Mouse (Mus musculus): Measurements from ENCODE around the gene Slc2a3.

Slc2a3 gene

DNA sequence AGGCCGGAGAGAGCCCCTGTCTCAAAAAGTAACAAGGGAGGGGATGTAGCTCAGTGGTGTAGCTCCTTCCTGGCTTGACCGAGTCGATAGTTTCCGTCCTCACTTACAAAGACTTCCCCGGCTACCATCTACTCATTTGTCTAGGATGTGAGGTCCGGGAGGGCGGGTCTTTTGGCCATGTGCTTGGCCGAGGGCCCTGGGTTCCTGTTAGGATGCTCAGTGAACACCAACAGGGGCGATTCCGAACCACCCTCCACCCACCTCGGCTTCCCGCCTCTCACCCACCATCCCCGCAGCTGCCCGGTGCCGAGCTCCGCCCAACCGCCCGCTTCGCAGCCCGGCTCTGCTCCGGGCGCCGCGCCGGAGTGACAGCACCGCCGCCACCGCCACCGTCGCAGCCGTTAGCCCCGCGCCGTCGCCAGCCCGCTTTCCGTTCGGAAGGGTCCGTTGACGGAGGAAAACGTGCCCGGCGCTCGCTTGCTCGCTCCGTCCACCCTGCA, at the start of gene Slc2a3:
TSS of gene Slc2a3 (minus strand) at position 340 of the 500 bp plus-strand sequence.
- DNase-seq: peak; percentile 69 to 70

DNA sequence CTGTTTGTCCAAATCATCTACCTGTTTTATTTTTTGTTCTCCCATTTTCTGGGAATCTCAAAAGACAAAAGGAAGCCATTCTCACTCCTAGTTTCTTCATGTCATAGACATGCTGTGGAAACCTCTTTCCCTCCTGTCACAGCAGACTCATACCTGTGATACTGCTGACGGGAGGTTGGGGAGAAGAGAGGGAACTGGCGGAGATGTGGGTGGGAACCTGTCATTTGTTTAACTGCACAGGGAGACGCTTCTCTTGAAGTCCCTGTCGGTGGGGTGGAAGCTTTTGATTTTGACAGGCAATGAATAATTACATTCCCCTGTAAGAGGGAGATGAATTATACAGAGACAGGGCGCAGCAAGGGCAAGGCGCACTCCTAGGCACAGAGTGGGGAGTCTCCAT, 42.3 kb upstream of the Slc2a3 start:
- no peak for DNase-seq

DNA sequence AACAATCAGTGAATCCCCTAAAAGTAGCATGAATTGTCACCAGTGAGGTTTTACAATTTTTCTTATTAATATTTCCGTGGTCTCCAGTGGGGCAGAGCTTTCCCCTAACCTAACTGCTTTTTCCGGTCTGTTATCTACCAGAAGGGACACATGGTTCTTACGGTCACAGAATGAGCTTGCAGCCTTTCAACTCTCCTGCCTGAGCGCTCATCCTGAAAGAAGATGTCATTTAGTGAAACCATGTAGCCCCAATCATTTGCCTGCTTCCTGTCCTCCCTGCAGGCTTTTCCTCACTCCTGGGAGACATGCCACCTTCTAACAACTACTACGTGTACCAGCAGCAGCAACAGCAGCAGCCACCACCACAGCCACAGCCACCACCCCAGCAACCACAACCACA, 36.1 kb upstream of the Slc2a3 start:
- no peak for DNase-seq

DNA sequence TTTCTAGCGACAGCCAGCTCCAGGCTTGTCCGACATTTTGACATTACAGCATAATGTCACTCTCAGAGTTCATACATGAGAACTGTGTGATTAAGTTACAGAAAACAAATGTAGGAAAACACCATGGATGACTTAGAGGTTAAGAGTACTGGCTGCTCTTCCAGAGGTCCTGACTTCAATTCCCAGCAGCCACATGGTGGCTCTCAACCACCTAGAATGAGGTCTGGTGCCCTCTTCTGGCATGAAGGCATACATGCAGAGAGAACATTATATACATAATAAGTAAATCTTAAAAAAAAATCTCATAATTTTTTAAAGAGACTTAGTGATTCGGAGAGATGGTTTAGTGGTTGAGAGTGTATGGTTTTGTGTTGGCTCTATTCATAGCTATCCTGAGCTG, 35.5 kb upstream of the Slc2a3 start:
- no peak for DNase-seq

DNA sequence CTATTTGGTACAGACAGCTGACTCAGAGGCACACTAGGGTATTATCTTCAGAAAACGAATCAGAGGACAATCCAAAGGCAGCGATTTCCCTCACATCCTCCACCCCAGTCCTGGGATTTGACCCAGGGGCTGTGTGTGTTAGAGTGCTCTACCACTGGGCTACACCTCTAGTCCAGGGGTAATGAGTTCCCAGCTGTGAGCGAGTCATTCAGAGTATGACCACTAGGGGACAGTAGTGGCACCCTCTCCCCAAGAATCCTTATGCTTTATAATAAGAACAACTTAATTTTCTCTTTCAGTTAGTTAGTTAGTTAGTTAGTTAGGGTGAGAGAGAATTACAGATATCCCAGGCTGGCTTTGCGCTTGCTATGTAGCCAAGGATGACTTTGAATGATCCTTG, 32.9 kb upstream of the Slc2a3 start:
- DNase-seq: peak in 1 of 2 experiments; percentile 22

DNA sequence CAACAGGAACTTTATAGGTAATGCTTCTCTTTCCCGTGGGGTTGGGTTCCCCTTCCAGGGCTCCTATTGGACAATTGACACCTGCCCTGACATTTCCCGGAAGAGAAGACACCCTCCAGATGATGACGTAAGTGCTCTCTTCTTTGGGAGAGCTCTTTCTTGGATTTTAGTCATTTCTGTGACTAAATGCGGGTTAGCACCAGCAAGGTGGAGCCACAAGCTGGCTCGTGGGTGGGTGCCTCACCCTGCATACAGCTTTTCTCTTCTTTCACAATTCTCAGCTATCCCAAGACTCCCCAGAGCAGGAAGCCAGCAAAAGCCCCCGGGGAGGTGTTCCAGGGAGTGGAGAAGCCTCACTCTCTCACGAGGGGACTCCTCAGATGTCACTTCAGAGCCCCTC, 31.4 kb upstream of the Slc2a3 start:
- DNase-seq: no peak

DNA sequence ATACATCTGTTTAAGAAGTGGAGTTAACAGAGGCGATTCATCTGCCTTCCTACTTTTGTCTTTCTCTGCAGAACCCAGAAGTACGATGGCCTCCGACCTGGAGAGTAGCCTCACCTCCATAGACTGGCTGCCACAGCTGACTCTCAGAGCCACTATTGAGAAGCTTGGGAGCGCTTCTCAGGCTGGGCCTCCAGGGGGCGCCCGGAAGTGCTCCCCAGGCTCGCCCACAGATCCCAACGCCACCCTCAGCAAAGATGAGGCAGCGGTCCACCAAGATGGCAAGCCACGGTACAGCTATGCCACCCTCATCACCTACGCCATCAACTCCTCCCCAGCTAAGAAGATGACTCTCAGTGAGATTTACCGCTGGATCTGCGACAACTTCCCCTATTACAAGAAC, 26.6 kb upstream of the Slc2a3 start:
- DNase-seq: peak; percentile 32 to 39

DNA sequence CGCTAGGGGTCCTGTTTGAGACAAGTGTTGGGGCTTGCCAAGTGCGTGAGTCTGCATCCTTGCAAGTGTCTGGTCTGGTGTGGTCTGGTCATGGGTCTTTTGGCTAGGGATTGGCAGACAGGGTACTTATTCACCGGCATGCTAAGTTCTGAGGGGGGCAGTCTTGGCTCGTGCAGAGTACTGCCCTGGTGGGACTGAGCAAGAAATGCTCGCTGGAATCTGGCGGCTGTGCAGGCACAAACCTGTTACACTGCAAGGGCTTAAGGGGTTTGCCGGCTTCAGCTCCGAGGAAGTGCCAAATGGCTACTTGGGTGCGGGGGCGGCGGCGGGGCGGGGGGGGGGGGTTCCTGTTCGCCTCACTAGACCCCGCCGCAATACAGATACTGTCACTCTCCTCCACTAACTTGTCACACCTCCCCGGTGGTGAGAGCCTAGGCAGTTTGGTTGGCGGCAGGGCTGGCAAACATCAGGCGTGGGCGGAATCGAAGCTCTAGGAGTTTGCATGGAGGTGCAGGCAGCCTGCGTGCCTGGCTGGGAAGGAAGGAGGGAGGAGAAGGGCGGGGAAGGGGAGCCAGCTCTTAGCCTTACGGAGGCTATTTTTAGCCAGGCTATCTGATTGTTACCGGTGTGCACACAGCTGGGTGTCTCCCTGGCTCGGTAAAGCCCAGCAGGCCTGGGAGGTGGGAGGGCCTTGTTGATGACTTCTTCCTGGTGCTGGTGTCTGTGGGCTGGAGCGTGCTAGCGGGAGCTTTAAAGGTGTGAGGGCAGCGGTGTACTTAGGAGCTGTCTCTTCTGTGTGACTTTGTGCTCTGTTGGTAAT, 24.7 kb upstream of the Slc2a3 start:
- DNase-seq: peak; percentile 68 to 74

DNA sequence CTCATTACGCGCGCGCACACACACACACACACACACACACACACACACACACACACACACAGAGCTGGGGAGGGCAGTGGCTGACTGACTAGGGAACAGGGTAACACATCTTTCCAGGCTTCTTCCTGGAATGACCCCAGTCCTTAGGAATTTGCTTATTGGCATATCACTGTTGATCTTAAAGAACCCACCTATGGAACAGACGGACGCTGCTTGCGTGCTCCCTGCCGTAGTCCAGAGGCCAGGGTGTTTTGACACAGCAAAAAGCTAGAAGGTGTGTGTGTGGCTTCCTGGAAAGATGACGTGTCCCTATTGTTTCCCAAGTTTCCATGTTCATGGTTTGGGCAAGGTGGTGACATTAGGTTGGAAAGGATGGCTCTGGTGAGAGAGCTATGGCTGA, 23.7 kb upstream of the Slc2a3 start:
- no peak for DNase-seq

DNA sequence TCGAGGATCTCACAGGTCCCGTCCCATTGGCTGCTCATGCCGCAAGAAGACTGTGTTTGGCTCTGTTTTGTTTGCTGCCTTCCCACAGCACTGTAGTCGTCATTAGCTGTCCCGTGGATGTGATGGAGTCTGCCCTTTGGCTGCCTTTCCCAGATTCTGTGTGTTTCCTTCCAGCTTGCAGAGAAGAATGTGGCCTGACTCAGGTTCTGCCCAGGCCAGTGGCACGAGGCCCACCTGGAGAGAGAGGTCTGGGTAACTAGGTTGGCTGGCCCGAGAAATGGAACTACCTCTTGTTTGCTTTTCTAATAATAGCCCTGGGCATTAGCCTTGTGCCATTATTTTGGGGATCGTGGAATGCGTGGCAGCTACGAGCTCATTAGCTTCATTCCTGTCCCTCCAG, 22.6 kb upstream of the Slc2a3 start:
- DNase-seq: peak; percentile 44 to 54

DNA sequence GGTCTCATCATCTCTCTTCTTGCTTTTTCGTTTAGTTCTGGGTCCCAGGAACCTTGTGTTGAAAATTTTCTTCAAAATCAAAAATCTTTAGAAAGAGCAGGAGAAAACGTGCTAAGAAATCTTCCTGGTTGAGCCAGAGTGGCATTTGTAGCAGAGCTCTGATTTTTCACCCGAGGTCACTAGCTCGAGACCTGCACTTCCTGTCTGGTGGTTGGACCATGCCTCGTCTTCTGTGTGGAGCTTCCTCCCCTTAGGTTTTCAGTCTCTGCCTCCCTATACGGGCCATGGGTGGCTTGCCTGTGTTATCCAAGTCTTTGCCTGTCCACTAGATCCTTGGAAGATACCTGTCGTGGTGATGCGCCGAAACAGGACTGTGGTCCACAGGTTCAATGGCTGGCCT, 20.4 kb upstream of the Slc2a3 start:
- DNase-seq: no peak

DNA sequence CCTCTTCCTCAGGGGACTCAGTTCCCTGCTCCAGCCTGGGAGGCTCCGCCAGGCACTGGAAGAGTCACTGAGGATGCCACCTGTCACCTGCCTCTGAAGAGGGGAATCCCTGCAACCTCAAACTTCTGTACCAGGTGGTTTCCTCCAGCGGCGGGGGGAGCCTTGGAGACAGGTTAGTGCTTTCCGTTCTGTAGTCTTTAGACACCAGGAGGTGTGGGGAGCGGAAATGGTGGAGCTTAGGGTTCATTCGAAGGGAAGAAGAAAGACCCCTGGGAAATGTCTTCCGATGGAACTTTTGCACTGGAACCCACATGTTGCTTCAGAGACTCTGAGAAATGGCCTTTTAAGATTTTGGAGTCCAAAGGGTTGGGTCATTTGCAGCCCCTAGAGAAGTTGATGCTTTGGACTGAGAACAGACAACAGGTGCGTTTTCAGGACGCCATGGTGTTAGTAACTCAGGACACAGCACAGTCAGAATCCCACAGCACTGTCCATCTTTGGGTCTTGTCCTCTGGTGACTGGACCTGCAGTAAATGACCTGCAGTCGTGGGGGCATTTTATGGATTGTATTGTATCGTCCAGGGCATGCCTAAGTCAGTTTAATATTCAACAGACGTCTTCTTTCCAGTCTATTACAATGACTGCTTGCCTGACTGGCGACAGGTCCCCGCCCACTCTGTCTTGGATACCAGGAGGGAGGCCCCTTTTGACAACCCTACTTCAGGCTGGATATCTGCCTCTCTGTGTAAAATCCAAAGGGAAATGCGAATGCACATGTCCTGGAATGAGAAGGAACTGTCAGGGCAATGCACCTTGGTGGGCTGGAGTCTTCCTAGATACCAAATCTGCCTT, 19.6 kb upstream of the Slc2a3 start:
- DNase-seq: no peak

DNA sequence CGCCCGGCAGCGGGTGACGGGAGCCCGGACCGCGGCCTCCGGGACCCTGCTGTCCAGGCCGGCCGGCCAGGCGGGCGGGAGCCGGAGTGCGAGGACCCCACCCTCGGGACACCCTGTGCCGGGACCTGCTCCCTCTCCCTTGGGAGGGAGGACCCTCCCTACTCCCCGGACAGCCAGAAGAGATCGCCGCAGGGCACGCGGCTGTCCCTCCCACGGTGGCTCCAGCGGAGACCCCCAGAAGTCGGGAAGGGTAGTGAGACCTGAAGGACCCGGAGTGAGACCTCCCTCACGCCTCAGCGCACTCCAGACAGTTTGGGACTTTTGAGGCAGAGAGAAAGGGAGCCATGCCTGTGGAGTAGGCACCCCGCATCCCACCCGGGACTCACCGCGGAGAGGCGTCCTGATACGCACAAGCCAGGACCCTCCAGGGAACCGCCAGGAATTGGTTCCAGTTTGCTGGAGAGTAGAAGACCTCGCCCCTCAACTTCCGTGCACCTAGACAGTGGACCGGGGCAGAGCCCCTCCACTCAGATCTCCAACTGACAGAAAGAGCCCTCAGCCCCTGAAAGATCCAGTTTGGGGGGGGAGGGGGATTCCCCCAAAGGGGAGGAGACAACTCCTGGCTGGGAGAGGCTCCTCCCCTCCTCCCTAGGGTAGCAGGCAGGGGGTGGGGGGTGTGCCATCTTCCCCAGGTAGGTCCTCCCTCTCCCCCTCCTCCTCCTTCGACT, 18.8 kb upstream of the Slc2a3 start:
- peak; percentile 33 to 38 for DNase-seq

DNA sequence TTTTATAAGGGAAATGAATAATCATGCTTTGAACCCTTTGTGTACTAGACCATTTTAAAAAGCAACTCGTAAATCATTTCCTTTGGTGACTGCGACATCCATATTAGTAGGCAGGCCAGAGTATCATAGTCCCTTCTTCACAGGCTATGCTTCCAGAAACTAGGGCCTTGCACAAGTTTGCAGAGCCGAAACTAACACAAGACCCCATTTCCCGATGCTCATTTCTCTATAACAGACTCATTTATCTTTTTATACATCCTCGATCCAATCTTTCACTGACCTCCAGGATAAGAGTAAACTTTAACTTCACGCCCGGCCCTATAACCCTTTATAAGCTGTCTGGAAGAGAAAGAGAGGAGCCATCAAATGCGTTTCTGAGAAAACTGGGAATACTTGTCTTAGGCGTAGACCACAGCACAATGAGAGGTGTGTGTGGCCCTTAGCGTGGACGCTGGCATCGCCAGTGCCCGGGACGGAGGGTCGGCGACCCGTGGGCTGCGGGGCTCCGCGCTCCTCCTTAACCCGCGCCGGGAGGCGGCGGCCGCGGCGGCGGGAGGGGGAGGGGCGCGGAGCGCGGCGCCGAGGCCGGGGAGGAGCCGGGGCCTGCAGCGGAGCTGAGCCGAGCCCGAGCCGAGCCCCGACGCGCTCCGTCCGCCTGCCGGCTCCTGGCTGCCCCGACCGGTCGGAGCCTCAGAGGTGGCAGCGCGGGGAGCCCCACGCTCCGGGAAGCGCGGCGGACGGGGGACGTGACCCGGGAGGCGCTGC, 18.0 kb upstream of the Slc2a3 start, which contains the start of gene Foxj2:
TSS of gene Foxj2 (plus strand) at position 609 of the 765 bp plus-strand sequence.
- peak; percentile 70 to 79 for DNase-seq

DNA sequence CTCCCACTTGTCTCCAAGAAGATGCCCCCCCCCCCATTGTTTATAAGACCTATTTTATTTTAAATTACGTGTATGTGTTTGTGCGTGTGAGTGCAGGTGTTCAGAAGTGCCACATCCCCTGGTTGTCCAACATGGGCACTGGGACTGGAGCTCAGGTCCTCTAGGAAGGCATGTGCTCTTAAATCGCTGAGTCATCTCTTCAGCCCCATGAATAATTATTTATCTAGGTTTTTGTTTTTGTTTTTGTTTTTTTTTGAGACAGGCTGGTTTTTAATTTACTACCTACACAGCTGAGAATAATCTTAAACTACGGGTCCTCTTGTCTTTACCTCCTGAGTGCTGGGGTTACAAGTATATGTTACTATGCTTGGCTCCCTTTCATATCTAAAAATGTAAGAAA, 12.2 kb upstream of the Slc2a3 start:
- DNase-seq: no peak

DNA sequence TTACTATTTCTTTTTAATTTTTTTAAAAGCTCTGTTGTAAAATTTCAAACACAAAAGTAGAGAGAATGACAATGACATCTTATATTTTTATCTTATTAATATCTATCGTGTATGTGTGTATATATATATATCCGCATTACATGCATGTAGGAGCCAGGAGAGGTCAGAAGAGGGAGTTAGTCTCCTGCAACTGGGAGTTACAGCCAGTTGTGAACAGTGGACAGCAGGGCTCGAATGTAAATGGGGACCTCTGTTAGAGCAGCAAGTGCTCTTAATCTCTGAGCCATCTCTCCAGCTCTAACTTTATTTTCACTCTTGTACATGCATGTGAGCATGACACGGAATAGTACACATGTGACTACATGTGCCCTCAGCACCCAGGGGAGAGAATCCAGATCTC, 11.3 kb upstream of the Slc2a3 start:
- no peak for DNase-seq

DNA sequence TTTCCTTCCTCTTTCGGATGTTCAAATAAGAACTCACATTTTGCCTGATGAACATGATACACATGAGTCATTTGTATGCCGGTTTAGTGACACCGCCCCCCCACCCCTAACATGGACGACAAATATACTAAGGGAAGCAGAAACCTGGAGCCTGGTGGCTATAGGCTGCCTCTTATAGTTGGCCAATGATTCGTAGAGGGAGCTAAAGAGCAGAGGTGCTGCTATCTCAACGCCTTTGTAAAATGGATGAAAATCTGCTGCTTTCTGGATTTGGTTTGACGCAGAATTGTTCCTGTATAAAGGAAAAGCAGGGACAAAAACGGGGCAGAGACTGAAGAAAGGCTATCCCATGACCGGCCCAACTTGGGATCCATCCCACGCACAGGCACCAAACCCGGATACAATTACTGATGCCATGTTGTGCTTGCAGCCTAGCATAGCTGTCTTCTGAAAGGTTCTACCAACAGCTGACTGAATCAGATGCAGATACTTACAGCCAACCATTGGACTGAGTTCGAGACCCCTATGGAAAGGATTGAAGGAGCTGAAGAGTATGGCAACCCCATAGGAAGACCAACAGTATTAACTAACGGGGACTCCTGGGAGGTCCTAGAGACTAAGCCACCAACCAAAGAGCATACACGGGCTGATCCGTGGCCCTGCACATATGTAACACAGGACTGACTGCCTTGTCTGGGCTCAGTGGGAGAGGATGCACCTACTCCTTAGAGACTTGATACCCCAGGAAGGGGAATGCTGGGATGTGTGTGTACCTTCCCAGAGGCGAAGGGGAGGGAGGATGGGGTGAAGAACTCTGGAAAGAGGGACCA, 10.5 kb upstream of the Slc2a3 start:
- DNase-seq: peak; percentile 30 to 43

DNA sequence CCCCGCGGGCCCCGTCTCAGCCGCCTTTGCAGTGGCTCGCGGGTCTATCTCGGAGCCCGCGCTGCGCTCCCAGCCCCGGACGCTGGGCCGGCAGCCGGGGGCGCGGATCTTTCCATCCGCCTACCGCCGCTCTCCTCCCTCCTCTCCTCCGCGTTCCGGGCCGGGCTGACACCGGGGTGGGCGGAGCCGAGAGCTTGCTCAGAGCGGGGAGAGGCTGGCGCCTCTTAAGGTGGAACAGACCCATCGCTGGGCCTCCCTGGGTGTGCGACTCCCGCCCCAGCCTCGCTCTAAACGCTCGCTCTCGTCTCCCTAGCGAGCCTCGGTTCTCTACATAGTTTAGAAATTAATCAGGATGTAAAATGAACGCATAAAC, 9.8 kb upstream of the Slc2a3 start:
- peak; percentile 87 to 94 for DNase-seq

DNA sequence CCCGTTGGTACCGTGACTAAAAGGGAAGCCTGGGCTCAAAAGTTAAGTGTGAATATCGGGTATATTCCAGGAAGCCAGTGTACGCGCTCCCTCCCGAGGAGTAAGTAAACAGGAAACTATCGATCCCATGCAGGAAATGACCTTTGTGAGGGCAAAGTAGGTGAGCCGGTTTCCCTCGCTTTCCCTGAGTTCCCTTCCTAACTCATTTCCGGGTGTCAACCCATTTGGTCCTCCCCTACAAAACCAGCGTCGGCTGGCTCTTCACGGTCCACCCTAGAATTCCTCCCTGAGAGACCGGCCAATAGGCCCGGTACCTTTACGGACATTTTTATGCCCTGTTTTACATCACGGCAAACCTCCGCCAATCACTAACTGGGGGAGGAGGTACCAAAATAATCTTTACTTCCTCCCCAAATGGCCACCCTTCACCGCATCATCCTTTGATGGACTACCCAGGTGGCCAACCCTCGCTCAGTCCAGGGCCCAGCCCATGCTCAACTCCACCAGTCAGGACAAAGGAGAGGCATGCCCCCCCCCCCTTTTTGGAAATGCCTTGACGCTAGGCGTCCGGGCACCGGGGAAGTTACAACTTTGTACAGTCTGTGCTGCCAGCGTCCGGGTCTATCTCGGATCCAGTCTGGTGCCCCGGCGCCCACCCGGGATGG, 9.3 kb upstream of the Slc2a3 start:
- peak; percentile 96 to 97 for DNase-seq

DNA sequence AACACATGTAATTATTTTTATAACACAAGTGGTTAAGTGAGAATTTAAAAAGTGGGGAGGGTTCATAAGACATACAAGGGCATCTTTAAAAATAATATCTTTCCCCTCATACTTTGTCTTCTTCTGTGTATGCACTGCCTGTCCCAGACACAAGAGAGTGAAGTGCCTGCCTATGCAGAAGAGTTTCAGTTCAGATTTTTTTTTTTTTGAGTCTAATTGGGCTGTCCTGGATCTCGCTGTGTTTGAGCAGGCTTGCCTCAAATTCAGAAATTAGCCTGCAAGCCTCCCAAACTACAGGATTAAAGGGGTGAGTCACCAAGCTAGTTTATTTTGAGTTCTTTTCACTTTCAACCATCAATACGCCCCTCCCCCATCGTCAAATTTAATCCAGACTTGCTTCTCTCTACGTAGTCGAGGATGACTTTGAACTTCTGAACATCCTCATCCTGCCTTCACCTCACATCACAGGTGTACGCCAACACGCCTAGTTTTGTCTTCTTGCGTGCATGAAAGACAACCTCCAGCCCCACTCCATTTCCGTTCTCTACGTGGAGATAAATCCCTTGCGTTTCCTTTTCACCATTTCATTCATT, 8.7 kb upstream of the Slc2a3 start:
- no peak for DNase-seq
